Mouse (Mus musculus) small intestine, adult 2 months (tissue): ENCODE measurements around the gene Colec11.

Experiments used
- CTCF ChIP-seq: fragments of 200-500 bp; IDR thresholded peaks from 2 replicates; pipeline ENCODE4 v1.5.1; 2012; ENCODE audit warnings: low read depth, mild to moderate bottlenecking, control low read depth, inconsistent platforms, low read length, moderate library complexity, mixed read lengths; ENCODE audit not compliant: insufficient replicate concordance, insufficient read length; ENCODE audit errors: extremely low read depth
- POLR2A ChIP-seq: fragments of 200-500 bp; IDR thresholded peaks from 2 replicates; pipeline ENCODE4 v1.6.1; 2012; ENCODE audit warnings: low read depth, mild to moderate bottlenecking, control low read depth, inconsistent platforms, low read length, moderate library complexity

DNA sequence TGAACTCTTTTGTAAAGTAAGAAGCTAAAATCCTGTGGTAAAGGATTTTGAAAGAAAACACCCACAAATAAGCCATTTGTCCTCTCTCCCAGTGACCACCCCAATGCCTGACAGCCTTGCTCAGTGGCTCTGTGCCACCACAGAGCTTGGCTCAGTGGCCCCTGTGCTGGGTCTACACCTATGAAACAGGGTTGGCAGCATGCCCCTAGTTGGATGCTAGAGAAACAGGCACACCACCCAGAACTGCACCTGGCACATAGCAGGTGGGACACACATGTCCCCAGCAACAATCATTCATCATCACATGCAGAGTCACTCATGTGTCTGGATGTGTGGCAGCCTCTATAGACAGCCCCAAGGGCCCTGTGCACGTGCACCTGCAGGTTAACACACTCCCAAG lies 19.7 kb downstream of the Colec11 start:
- TF ChIP-seq POLR2A: no peak
- no peak for TF ChIP-seq CTCF
